Mouse (Mus musculus) E14TG2a.4 (cell line): Measurements from ENCODE around the gene Adra2b.
A peak's percentile ranks its signal among the peaks of the same experiment; 100 is the strongest.

ENCODE experiments used
- H3K27me3 ChIP-seq: 2 replicates; pipeline ENCODE4 v1.6.1; 2014; ENCODE audit warnings: low read length, control low read depth; ENCODE audit not compliant: insufficient read depth
- H3K36me3 ChIP-seq: 2 replicates; pipeline ENCODE4 v1.6.1; 2014; ENCODE audit warnings: low read length, control low read depth; ENCODE audit not compliant: insufficient read depth
- H3K4me1 ChIP-seq: replicated peaks from 2 replicates; pipeline ENCODE4 v1.6.1; 2014; ENCODE audit warnings: low read depth, low read length, control low read depth
- H3K4me3 ChIP-seq: replicated peaks from 2 replicates; pipeline ENCODE4 v1.5.1; 2014; ENCODE audit warnings: mild to moderate bottlenecking, low read length
- H3K9me3 ChIP-seq: 2 replicates; pipeline ENCODE4 v1.6.1; 2014; ENCODE audit warnings: low read length, control low read depth
- CTCF ChIP-seq: conservative IDR thresholded peaks from 2 replicates; pipeline ENCODE4 v1.5.1; 2014; ENCODE audit warnings: low read length
- NANOG ChIP-seq: IDR thresholded peaks from 2 replicates; pipeline ENCODE4 v1.6.1; 2014; ENCODE audit warnings: borderline replicate concordance, low read length, mixed read lengths
- POU5F1 ChIP-seq: IDR thresholded peaks from 2 replicates; pipeline ENCODE4 v1.6.1; 2014; ENCODE audit warnings: low read length, borderline replicate concordance

Adra2b gene

DNA sequence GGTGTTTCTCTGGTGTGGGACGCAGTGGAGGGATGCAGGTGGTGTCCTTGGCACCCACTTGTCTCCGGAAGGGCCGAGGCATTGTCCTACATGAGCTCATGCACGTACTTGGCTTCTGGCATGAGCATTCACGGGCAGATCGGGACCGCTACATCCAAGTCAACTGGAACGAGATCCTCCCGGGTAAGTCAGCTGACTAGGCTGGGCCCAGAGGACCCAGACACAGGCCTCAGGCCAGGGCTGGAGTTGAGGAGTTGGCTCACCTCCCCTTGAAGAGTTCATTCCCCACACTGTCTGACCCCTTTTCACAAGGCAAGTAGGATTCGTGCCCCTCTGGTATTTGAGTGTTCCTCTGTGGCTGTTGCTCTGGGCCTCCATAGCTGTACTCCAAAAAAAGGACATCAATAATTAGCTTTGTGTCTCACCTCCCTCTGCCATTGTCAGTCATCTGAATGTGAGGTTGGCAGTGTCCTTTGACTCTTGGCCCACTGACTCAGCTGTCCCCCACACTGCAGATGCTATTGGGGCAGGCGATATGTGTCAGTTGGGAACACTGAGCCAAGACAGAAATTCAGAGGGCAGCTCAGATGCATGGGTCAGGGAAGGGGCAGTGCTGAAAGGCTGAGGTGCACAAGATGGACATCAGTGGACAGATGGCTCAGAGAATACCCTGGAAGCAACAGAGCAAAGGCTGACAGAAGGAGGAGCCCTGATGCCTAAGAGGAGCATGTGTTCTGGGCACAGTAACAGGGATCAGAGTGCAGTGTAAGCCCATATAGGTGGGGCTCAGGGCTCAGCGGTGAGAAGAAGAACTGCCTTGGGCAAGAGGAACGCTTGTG lies 15.6 kb upstream of the Adra2b start:
- Histone ChIP-seq H3K9me3 (no peaks in the 10 kb centered on the region), H3K36me3 (no peaks in the 10 kb centered on the region), H3K4me3 (no peak overlapping the region), H3K4me1 (no peaks in the 10 kb centered on the region), H3K27me3 (peaks cover 40% of the 10 kb centered on the region)
- no peak for TF ChIP-seq POU5F1
- TF ChIP-seq NANOG = no peak
- TF ChIP-seq CTCF = no peak

- Histone ChIP-seq H3K4me3 (no peak overlapping the region), H3K9me3 (no peaks in the 10 kb centered on the region), H3K27me3 (peaks cover 48% of the 10 kb centered on the region), H3K36me3 (no peaks in the 10 kb centered on the region), H3K4me1 (no peaks in the 10 kb centered on the region)
- TF ChIP-seq CTCF (no peak), POU5F1 (no peak), NANOG (no peak)
Measured at GRCm38 (mm10) chr2:127353881-127354280, 9.1 kb upstream of the Adra2b start.

GRCm38 (mm10) chr2:127363282-127363652 lies 259 bp downstream of the Adra2b start:
- H3K27me3 ChIP-seq = peaks cover 94% of the 10 kb centered on the region
- TF ChIP-seq NANOG = no peak
- no peak for TF ChIP-seq CTCF
- no peak for TF ChIP-seq POU5F1
- peaks cover 19% of the 10 kb centered on the region for H3K4me1 ChIP-seq

DNA sequence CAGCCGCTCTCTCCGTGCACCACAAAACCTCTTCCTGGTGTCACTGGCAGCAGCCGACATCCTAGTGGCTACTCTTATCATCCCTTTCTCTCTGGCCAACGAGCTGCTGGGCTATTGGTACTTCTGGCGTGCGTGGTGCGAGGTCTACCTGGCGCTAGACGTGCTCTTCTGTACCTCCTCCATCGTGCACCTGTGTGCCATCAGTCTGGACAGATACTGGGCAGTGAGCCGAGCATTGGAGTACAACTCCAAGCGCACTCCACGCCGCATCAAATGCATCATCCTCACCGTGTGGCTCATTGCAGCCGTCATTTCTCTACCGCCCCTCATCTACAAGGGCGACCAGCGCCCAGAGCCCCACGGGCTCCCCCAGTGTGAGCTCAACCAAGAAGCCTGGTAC lies 688 bp downstream of the Adra2b start:
- Histone ChIP-seq H3K4me3 (peak overlapping the region; percentile 86), H3K27me3 (peaks cover 94% of the 10 kb centered on the region), H3K36me3 (no peaks in the 10 kb centered on the region), H3K4me1 (peaks cover 19% of the 10 kb centered on the region), H3K9me3 (no peaks in the 10 kb centered on the region)
- TF ChIP-seq NANOG (no peak), CTCF (no peak), POU5F1 (no peak)

More at GRCm38 (mm10) chr2:127363282-127363652, 259 bp downstream of the Adra2b start:
- Histone ChIP-seq H3K36me3 (no peaks in the 10 kb centered on the region), H3K4me3 (peak overlapping the region; percentile 86), H3K9me3 (no peaks in the 10 kb centered on the region)

- TF ChIP-seq NANOG (no peak), POU5F1 (no peak), CTCF (no peak)
- Histone ChIP-seq H3K36me3 (no peaks in the 10 kb centered on the region), H3K9me3 (no peaks in the 10 kb centered on the region)
Measured at GRCm38 (mm10) chr2:127364452-127364851, 1.4 kb downstream of the Adra2b start.

GRCm38 (mm10) chr2:127367126-127367820 lies 4.3 kb downstream of the Adra2b start:
- Histone ChIP-seq H3K36me3 (no peaks in the 10 kb centered on the region), H3K27me3 (peaks cover 91% of the 10 kb centered on the region), H3K9me3 (no peaks in the 10 kb centered on the region), H3K4me3 (no peak overlapping the region), H3K4me1 (peaks cover 33% of the 10 kb centered on the region)
- no peak for TF ChIP-seq CTCF
- TF ChIP-seq NANOG = no peak
- TF ChIP-seq POU5F1 = no peak

More at GRCm38 (mm10) chr2:127364452-127364851, 1.4 kb downstream of the Adra2b start:
- peaks cover 96% of the 10 kb centered on the region for H3K27me3 ChIP-seq
- H3K4me1 ChIP-seq = peaks cover 19% of the 10 kb centered on the region
- H3K4me3 ChIP-seq = peak overlapping the region; percentile 86; the same call in 1 of the 2 replicates

GRCm38 (mm10) chr2:127369703-127370376 lies 6.8 kb downstream of the Adra2b start:
- TF ChIP-seq NANOG = no peak
- TF ChIP-seq POU5F1 = no peak
- no peak for TF ChIP-seq CTCF
- H3K4me1 ChIP-seq = peaks cover 16% of the 10 kb centered on the region
- H3K9me3 ChIP-seq = no peaks in the 10 kb centered on the region
- H3K4me3 ChIP-seq = no peak overlapping the region
- H3K36me3 ChIP-seq = no peaks in the 10 kb centered on the region
- peaks cover 83% of the 10 kb centered on the region for H3K27me3 ChIP-seq
